Mouse (Mus musculus) G1E (cell line): ENCODE data around the gene Rfc2.

Experiments used
- CTCF ChIP-seq: IDR thresholded peaks from 2 replicates; pipeline ENCODE4 v1.5.1; 2012; ENCODE audit warnings: low read depth, low read length, inconsistent platforms, mixed read lengths
- GATA1 ChIP-seq: IDR thresholded peaks from 2 replicates; pipeline ENCODE4 v1.6.1; 2012; ENCODE audit warnings: borderline replicate concordance, low read length, inconsistent platforms, mixed read lengths
- POLR2AphosphoS5 ChIP-seq: IDR thresholded peaks from 2 replicates; pipeline ENCODE4 v1.6.1; 2012; ENCODE audit warnings: low read depth, low read length, inconsistent platforms; ENCODE audit not compliant: insufficient replicate concordance
- TAL1 ChIP-seq: conservative IDR thresholded peaks from 2 replicates; pipeline ENCODE4 v1.6.1; 2012; ENCODE audit warnings: low read depth, low read length, inconsistent platforms, mixed read lengths

DNA sequence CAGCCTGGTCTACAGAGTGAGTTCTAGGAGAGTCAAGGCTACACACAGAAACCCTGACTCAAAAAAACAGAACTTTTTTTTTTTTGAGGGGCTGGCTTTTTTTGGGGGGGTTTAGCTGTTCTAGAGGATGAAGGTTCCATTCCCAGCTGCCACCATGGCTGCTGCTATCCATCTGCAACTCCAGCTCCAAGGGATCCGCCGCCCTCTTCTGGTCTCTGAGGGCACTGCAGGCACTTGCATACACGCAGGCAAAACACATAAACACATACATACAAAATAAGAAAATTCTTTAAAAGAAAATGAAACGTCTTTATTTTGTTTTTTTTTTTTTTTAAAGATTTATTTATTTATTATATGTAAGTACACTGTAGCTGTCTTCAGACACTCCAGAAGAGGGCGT, 69.8 kb downstream of the Rfc2 start:
- TF ChIP-seq CTCF (peak; percentile 42), GATA1 (no peak), POLR2AphosphoS5 (no peak), TAL1 (no peak)
